Mouse (Mus musculus) forebrain, postnatal 0 days (tissue): ENCODE measurements around the gene Zfp217. TPM values are rescaled to one million over a fixed set of nuclear protein-coding genes. Genes with fewer than 3 reads are reported as not detected.

Experiments
- ATAC-seq: fragments of 200-750 bp; cut with Nextera tagmentation; 2 replicates; pipeline ENCODE4 v1.8.0; 2017; ENCODE audit warnings: mild to moderate bottlenecking, moderate library complexity
- DNase-seq: peaks from one replicate; pipeline ENCODE4 v3.0.0-alpha.2; 2015
- H3K27ac ChIP-seq: fragments of 300-500 bp; sonication (generic); 2 replicates; pipeline ENCODE4 v1.5.1; 2014; ENCODE audit warnings: low read depth, mild to moderate bottlenecking, antibody characterized with exemption, low read length, moderate library complexity, mixed read lengths
- H3K27me3 ChIP-seq: fragments of 300-500 bp; sonication (generic); 2 replicates; pipeline ENCODE4 v1.6.1; 2014; ENCODE audit warnings: mild to moderate bottlenecking, low read length, mixed read lengths; ENCODE audit not compliant: insufficient read depth
- H3K36me3 ChIP-seq: fragments of 300-500 bp; sonication (generic); 2 replicates; pipeline ENCODE4 v1.6.1; 2014; ENCODE audit warnings: mild to moderate bottlenecking, moderate library complexity; ENCODE audit not compliant: insufficient read depth
- H3K4me1 ChIP-seq: fragments of 300-500 bp; sonication (generic); 2 replicates; pipeline ENCODE4 v1.6.1; 2014; ENCODE audit warnings: antibody characterized with exemption; ENCODE audit not compliant: insufficient read depth
- H3K4me2 ChIP-seq: fragments of 300-500 bp; sonication (generic); 2 replicates; pipeline ENCODE4 v1.6.1; 2014; ENCODE audit warnings: low read depth, mild to moderate bottlenecking, moderate library complexity
- H3K4me3 ChIP-seq: fragments of 300-500 bp; sonication (generic); 2 replicates; pipeline ENCODE4 v1.5.1; 2014; ENCODE audit warnings: low read depth, low read length, mixed read lengths
- H3K9ac ChIP-seq: fragments of 300-500 bp; sonication (generic); 2 replicates; pipeline ENCODE4 v1.6.1; 2014; ENCODE audit warnings: mild to moderate bottlenecking
- H3K9me3 ChIP-seq: fragments of 300-500 bp; sonication (generic); 2 replicates; pipeline ENCODE4 v1.6.1; 2016; ENCODE audit warnings: low read length
- CTCF ChIP-seq: sonication (generic); IDR thresholded peaks from 2 replicates; pipeline ENCODE4 v1.5.1; 2016; ENCODE audit warnings: antibody characterized with exemption, control low read depth, low read depth
- WGBS: fragments of 180-500 bp; shearing (Covaris S2); extraction: QIAGEN DNeasy Blood & Tissue Kit; methylation state at CpG from one replicate; pipeline ENCODE4 v1.1.7; 2014; 5-methylcytosine and 5-hydroxymethylcytosine counted together
- polyA plus RNA-seq: library from polyadenylated mRNA; unstranded; fragments of >200 nt; fragmentation: Nextera tagmentation; extraction: Ambion mirVana; gene quantifications from 2 replicates; pipeline ENCODE4 v1.2.1, GENCODE M21; 2015
- total RNA-seq: library from RNA; depleted of rRNA; stranded (reverse); fragments of >200 nt; gene quantifications from 2 replicates; pipeline ENCODE4 v1.2.3, GENCODE M21; 2014

Gene Zfp217
- total and polyA plus RNA-seq, 2 experiments from 2014 or later, result 0.64 to 3.3 TPM

DNA sequence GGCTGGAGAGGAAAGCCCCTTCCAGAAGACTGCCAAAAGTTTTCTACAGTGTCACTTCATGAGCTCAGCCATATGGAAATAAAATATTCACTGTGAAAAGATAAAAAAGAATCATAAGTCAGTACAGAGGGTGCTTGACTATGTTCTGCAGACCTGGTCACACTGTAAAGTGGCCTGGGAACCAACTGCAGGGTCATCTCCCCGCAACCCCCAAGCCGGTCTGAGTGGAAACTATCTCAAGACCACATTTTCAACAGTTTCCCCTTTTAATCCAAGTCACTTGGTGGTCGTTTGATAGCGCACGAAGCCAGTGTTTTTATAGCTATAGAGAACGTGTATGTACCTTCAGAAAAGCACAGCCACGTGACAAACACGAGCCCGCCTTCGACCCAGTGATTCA, 3.6 kb downstream of the Zfp217 start:
- Histone ChIP-seq H3K27ac (no peak overlapping the region), H3K27me3 (no peaks in the 10 kb centered on the region), H3K9ac (no peak overlapping the region), H3K4me2 (no peak overlapping the region), H3K4me3 (no peak overlapping the region), H3K36me3 (no peaks in the 10 kb centered on the region), H3K9me3 (no peaks in the 10 kb centered on the region), H3K4me1 (no peaks in the 10 kb centered on the region)
- ATAC-seq, result no peak
- 86% methylated on average over 10 of the region's 10 CpGs for WGBS
- DNase-seq, result no peak
- no peak for TF ChIP-seq CTCF

DNA sequence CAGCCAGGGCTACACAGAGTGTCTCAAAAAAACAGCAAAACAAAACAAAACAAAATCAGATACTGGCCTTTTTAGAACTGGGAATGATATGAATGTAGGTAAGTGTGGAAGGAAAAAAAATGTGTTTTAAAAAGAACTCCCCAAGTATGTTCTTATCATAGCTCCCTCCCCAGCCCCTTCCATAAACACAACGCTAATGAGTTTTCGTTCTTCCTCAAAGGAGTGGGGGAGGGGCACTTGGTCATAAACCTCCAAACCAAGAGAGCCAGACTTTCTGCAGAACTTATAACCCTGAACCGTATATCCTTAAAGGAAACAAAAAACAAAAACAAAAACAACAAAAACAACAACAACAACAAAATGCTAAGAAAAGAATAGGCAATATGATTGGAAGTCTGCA, 4.0 kb downstream of the Zfp217 start:
- no peak for ATAC-seq
- H3K9ac ChIP-seq, result no peak overlapping the region
- H3K36me3 ChIP-seq, result no peaks in the 10 kb centered on the region
- no peak overlapping the region for H3K27ac ChIP-seq
- TF ChIP-seq CTCF, result no peak
- H3K27me3 ChIP-seq, result no peaks in the 10 kb centered on the region
- WGBS, result 32% methylated on average over 3 of the region's 3 CpGs
- no peaks in the 10 kb centered on the region for H3K9me3 ChIP-seq
- H3K4me3 ChIP-seq, result no peak overlapping the region
- no peak for DNase-seq
- H3K4me2 ChIP-seq, result no peak overlapping the region
- H3K4me1 ChIP-seq, result no peaks in the 10 kb centered on the region

GRCm38 (mm10) chr2:170142542-170142941, 5.4 kb downstream of the Zfp217 start:
- Histone ChIP-seq H3K27ac (no peak overlapping the region), H3K9ac (no peak overlapping the region), H3K4me2 (no peak overlapping the region), H3K4me3 (no peak overlapping the region), H3K4me1 (no peaks in the 10 kb centered on the region), H3K36me3 (no peaks in the 10 kb centered on the region), H3K27me3 (no peaks in the 10 kb centered on the region), H3K9me3 (no peaks in the 10 kb centered on the region)
- ATAC-seq (no peak), DNase-seq (no peak)
- no peak for TF ChIP-seq CTCF
- WGBS, result 93% methylated on average over 10 of the region's 10 CpGs

DNA sequence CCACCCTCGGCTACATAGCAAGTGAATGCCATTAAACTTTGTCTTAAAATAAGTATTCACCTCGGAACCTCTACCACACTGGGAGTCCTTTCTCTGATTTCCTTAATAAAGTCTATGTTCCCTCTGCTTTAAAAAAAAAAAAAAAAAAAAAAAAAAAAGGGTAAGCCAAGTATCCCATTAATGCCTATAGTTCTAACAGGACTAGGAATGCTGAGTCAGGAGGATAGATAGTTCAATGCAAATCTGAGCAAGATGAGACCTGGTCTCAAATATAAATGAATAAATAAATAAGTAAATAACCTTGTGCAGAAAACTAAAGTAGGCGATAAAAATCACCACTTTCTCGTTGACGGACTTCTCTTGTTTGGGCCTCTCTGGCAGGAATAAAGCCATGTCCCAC, 6.4 kb downstream of the Zfp217 start:
- WGBS, result 94% methylated on average over 5 of the region's 5 CpGs
- no peak for ATAC-seq
- H3K9ac ChIP-seq, result no peak overlapping the region

DNA sequence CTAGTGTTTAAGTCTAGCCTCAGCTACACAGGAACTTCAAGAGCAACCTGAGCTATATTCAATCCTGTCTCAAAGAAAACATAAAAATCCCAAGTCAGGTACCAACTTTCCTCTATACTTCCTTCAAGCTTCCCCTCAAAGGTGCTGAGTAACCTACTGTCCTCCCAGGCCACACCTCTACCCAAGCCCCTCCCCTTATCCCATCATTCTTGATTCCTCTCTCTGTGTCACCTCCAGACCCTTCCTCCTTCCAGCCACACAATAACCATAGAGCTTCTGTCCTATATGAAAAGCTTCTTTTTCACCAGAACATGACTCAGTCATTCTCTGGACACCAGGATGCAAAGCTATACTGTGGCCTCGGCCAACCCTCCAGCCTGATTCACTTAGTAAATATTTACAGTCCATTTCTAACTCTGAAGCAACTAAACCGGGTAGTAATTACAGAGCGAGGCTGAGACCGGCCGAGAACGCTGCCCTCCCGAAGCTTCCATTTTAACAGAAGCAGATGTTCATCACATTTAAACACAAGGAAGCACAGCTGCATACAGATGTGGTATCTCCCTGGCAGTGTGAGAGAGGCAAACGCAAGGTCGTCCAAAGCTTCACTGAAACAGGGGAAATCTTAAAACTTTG, 8.4 kb downstream of the Zfp217 start:
- TF ChIP-seq CTCF, result no peak
- no peaks in the 10 kb centered on the region for H3K9me3 ChIP-seq
- no peak overlapping the region for H3K4me2 ChIP-seq
- no peak for DNase-seq
- H3K9ac ChIP-seq, result no peak overlapping the region
- no peak overlapping the region for H3K4me3 ChIP-seq
- WGBS, result 80% methylated on average over 9 of the region's 9 CpGs
- H3K36me3 ChIP-seq, result no peaks in the 10 kb centered on the region
- H3K27ac ChIP-seq, result no peak overlapping the region
- no peaks in the 10 kb centered on the region for H3K27me3 ChIP-seq
- no peaks in the 10 kb centered on the region for H3K4me1 ChIP-seq
- no peak for ATAC-seq

More for the DNA sequence above, 6.4 kb downstream of the Zfp217 start:
- Histone ChIP-seq H3K27me3 (no peaks in the 10 kb centered on the region), H3K4me1 (no peaks in the 10 kb centered on the region), H3K4me2 (no peak overlapping the region), H3K9me3 (no peaks in the 10 kb centered on the region), H3K4me3 (no peak overlapping the region), H3K36me3 (no peaks in the 10 kb centered on the region), H3K27ac (no peak overlapping the region)
- TF ChIP-seq CTCF, result no peak
- DNase-seq, result no peak

DNA sequence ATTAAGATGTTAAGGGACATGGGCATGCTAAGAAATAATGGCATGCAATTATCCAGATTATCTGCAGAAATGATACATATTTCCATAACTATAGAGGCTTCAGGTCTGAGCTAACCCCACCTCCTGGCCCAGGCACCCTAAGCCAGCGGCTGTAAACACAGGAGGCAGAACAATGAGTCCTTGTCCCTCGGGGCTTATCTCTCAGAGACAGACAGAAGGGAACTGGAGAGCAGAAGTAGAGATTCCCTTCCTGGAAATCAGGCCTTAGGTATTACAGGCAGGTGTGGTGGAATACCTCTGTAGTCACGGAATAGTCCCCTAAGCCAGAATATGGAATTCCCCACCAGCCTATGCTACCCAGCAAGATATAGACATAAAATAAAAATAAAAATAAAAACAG, 11.0 kb downstream of the Zfp217 start:
- no peak overlapping the region for H3K27ac ChIP-seq
- H3K9ac ChIP-seq, result no peak overlapping the region
- no peaks in the 10 kb centered on the region for H3K4me1 ChIP-seq
- no peaks in the 10 kb centered on the region for H3K36me3 ChIP-seq
- no peaks in the 10 kb centered on the region for H3K9me3 ChIP-seq
- ATAC-seq, result no peak
- no peak overlapping the region for H3K4me3 ChIP-seq
- H3K27me3 ChIP-seq, result no peaks in the 10 kb centered on the region
- 46% methylated on average over 3 of the region's 3 CpGs for WGBS
- no peak for TF ChIP-seq CTCF
- no peak for DNase-seq
- no peak overlapping the region for H3K4me2 ChIP-seq

- TF ChIP-seq CTCF, result no peak
- no peak for ATAC-seq
- WGBS, result 87% methylated on average over 6 of the region's 6 CpGs
- no peak overlapping the region for H3K4me3 ChIP-seq
- no peaks in the 10 kb centered on the region for H3K9me3 ChIP-seq
- DNase-seq, result no peak
- no peak overlapping the region for H3K27ac ChIP-seq
- no peak overlapping the region for H3K9ac ChIP-seq
- no peaks in the 10 kb centered on the region for H3K36me3 ChIP-seq
- no peak overlapping the region for H3K4me2 ChIP-seq
- no peaks in the 10 kb centered on the region for H3K27me3 ChIP-seq
- no peaks in the 10 kb centered on the region for H3K4me1 ChIP-seq
Observed at GRCm38 (mm10) chr2:170135820-170136219, 12.1 kb downstream of the Zfp217 start.
